Mouse (Mus musculus) lung, postnatal 0 days (tissue): ENCODE results near the gene Itpr2.

ENCODE experiments used
- CTCF ChIP-seq: IDR thresholded peaks from 2 replicates; pipeline ENCODE4 v1.5.1; 2016; ENCODE audit warnings: antibody characterized with exemption, mild to moderate bottlenecking
- EP300 ChIP-seq: IDR thresholded peaks from 2 replicates; pipeline ENCODE4 v1.6.1; 2016; ENCODE audit warnings: antibody characterized with exemption, mild to moderate bottlenecking, control low read depth

GRCm38 (mm10) chr6:146156536-146156935 lies 345.5 kb downstream of the Itpr2 start:
- no peak for TF ChIP-seq CTCF
- no peak for TF ChIP-seq EP300
